Mouse (Mus musculus): ENCODE data around the gene H2-M10.6. TPM values are rescaled to one million over a fixed set of nuclear protein-coding genes. Genes with fewer than 3 reads are reported as not detected.

H2-M10.6 gene
- polyA plus RNA-seq, 1 experiment from 2014 or later, result not detected

Other genes with a start within 250 kb of the H2-M10.6 start
- not detected in 2 replicates for gene H2-M9, start 169.5 kb upstream of the H2-M10.6 start, polyA plus RNA-seq (2015; fragmentation: Nextera tagmentation; extraction: Ambion mirVana)
- gene H2-M1, start 140.0 kb upstream of the H2-M10.6 start, polyA plus RNA-seq (2015; fragmentation: Nextera tagmentation; extraction: Ambion mirVana), result not detected in 2 replicates
- gene H2-M10.5, start 39.3 kb upstream of the H2-M10.6 start, polyA plus RNA-seq (2015; fragmentation: Nextera tagmentation; extraction: Ambion mirVana), result not detected in 2 replicates
- 12.1 and 12.4 TPM in 2 replicates for gene Trim26, start 25.0 kb downstream of the H2-M10.6 start, polyA plus RNA-seq (2015; fragmentation: Nextera tagmentation; extraction: Ambion mirVana)
- 0.22 and 0.34 TPM in 2 replicates for gene Trim15, start 55.0 kb downstream of the H2-M10.6 start, polyA plus RNA-seq (2015; fragmentation: Nextera tagmentation; extraction: Ambion mirVana)
- gene Trim10, start 57.4 kb downstream of the H2-M10.6 start, polyA plus RNA-seq (2015; fragmentation: Nextera tagmentation; extraction: Ambion mirVana), result 286 and 323 TPM in 2 replicates
- 0.17 TPM in 1 of 2 replicates, not detected in the other for gene Trim40, start 78.0 kb downstream of the H2-M10.6 start, polyA plus RNA-seq (2015; fragmentation: Nextera tagmentation; extraction: Ambion mirVana)
- 0.09 TPM in 1 of 2 replicates, not detected in the other for gene Trim31, start 85.9 kb downstream of the H2-M10.6 start, polyA plus RNA-seq (2015; fragmentation: Nextera tagmentation; extraction: Ambion mirVana)
- not detected in 2 replicates for gene Rnf39, start 130.7 kb downstream of the H2-M10.6 start, polyA plus RNA-seq (2015; fragmentation: Nextera tagmentation; extraction: Ambion mirVana)
- gene Ppp1r11, start 139.6 kb downstream of the H2-M10.6 start, polyA plus RNA-seq (2015; fragmentation: Nextera tagmentation; extraction: Ambion mirVana), result 38.7 and 40.1 TPM in 2 replicates
- gene Znrd1, start 146.4 kb downstream of the H2-M10.6 start, polyA plus RNA-seq (2015; fragmentation: Nextera tagmentation; extraction: Ambion mirVana), result 31.7 and 31.8 TPM in 2 replicates
- 3.5 and 4.8 TPM in 2 replicates for gene Znrd1as, start 146.4 kb downstream of the H2-M10.6 start, polyA plus RNA-seq (2015; fragmentation: Nextera tagmentation; extraction: Ambion mirVana)
- not detected in 2 replicates for gene 2410137M14Rik, start 169.1 kb downstream of the H2-M10.6 start, polyA plus RNA-seq (2015; fragmentation: Nextera tagmentation; extraction: Ambion mirVana)
- not detected in 2 replicates for gene H2-M5, start 177.4 kb downstream of the H2-M10.6 start, polyA plus RNA-seq (2015; fragmentation: Nextera tagmentation; extraction: Ambion mirVana)
- 4.6 TPM in 2 replicates for gene Zfp57, start 189.0 kb downstream of the H2-M10.6 start, polyA plus RNA-seq (2015; fragmentation: Nextera tagmentation; extraction: Ambion mirVana)
- gene Mog, start 211.2 kb downstream of the H2-M10.6 start, polyA plus RNA-seq (2015; fragmentation: Nextera tagmentation; extraction: Ambion mirVana), result not detected in 2 replicates
- gene Gabbr1, start 233.8 kb downstream of the H2-M10.6 start, polyA plus RNA-seq (2015; fragmentation: Nextera tagmentation; extraction: Ambion mirVana), result 0.43 and 0.51 TPM in 2 replicates

All from liver, embryonic 13.5 days (tissue).